Mouse (Mus musculus) cortical plate, adult 2 months (tissue): ENCODE results near the gene Parp3. TPM values are rescaled to one million over a fixed set of nuclear protein-coding genes. Genes with fewer than 3 reads are reported as not detected.

Experiments used
- H3K27ac ChIP-seq: fragments of 200-500 bp; 2 replicates; pipeline ENCODE4 v1.5.1; 2012; ENCODE audit warnings: low read length, control low read depth, inconsistent platforms; ENCODE audit not compliant: insufficient read depth
- H3K4me1 ChIP-seq: fragments of 200-500 bp; 2 replicates; pipeline ENCODE4 v1.6.1; 2011; ENCODE audit warnings: low read length; ENCODE audit not compliant: control insufficient read depth, insufficient read depth
- H3K4me3 ChIP-seq: fragments of 200-500 bp; 2 replicates; pipeline ENCODE4 v1.5.1; 2011; ENCODE audit warnings: mild to moderate bottlenecking, low read length, control low read depth; ENCODE audit not compliant: insufficient read depth
- CTCF ChIP-seq: fragments of 200-500 bp; IDR thresholded peaks from 2 replicates; pipeline ENCODE4 v1.5.1; 2011; ENCODE audit warnings: mild to moderate bottlenecking, control low read depth, low read length; ENCODE audit not compliant: insufficient read depth; ENCODE audit errors: extremely low read depth
- POLR2A ChIP-seq: fragments of 200-500 bp; IDR thresholded peaks from 2 replicates; pipeline ENCODE4 v1.6.1; 2011; ENCODE audit warnings: mild to moderate bottlenecking, low read length, control low read depth; ENCODE audit not compliant: insufficient read depth; ENCODE audit errors: extremely low read depth
- polyA plus RNA-seq: library from polyadenylated mRNA; depleted of rRNA; stranded (reverse); fragments of >200 nt; gene quantifications from 2 replicates; pipeline ENCODE4 v1.2.3, GENCODE M21; 2012

The Parp3 gene
- polyA plus RNA-seq, 1 experiment, result 3.7 TPM

- Histone ChIP-seq H3K4me1 (peaks cover 4% of the 10 kb centered on the region; the same call in 1 of the 2 replicates), H3K4me3 (peak overlapping the region; percentile 55), H3K27ac (no peak overlapping the region)
- TF ChIP-seq POLR2A, result no peak
- no peak for TF ChIP-seq CTCF
Observed at GRCm38 (mm10) chr9:106452821-106453220, 23.9 kb downstream of the Parp3 start.

DNA sequence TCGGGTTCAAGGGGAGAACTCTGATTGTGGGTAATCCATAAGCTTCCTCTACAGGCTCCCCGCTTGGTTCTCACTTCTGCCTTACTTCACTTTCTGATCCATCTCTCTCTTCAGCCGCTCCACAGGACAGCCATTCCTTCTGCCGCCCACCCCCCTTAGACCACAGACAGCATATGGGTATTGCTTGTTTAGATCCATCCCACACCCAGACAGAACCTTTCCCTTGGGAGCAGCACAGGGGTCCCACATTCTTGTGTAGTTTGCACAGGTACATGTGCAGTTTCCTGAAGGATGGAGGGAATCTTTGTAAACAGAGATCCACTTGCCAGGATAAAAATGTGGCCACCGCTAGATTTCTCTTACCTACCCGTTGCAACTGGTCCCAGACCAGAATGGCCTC, 24.4 kb downstream of the Parp3 start:
- Histone ChIP-seq H3K4me3 (no peak overlapping the region; the same call in 1 of the 2 replicates), H3K4me1 (peaks cover 4% of the 10 kb centered on the region; the same call in 1 of the 2 replicates), H3K27ac (no peak overlapping the region)
- TF ChIP-seq POLR2A (no peak), CTCF (no peak)

GRCm38 (mm10) chr9:106451899-106452298, 24.9 kb downstream of the Parp3 start:
- Histone ChIP-seq H3K4me3 (no peak overlapping the region), H3K4me1 (peaks cover 4% of the 10 kb centered on the region; the same call in 1 of the 2 replicates), H3K27ac (no peak overlapping the region)
- TF ChIP-seq POLR2A, result no peak
- TF ChIP-seq CTCF, result no peak

- TF ChIP-seq CTCF (no peak), POLR2A (no peak)
- H3K4me1 ChIP-seq, result peaks cover 4% of the 10 kb centered on the region; the same call in 1 of the 2 replicates
Observed at GRCm38 (mm10) chr9:106451298-106451697, 25.5 kb downstream of the Parp3 start.

GRCm38 (mm10) chr9:106450661-106451060, 26.1 kb downstream of the Parp3 start:
- Histone ChIP-seq H3K4me1 (peaks cover 5% of the 10 kb centered on the region; the same call in 1 of the 2 replicates), H3K4me3 (no peak overlapping the region), H3K27ac (no peak overlapping the region)
- TF ChIP-seq CTCF (no peak), POLR2A (no peak)

More at GRCm38 (mm10) chr9:106451298-106451697, 25.5 kb downstream of the Parp3 start:
- no peak overlapping the region for H3K4me3 ChIP-seq
- H3K27ac ChIP-seq, result no peak overlapping the region

DNA sequence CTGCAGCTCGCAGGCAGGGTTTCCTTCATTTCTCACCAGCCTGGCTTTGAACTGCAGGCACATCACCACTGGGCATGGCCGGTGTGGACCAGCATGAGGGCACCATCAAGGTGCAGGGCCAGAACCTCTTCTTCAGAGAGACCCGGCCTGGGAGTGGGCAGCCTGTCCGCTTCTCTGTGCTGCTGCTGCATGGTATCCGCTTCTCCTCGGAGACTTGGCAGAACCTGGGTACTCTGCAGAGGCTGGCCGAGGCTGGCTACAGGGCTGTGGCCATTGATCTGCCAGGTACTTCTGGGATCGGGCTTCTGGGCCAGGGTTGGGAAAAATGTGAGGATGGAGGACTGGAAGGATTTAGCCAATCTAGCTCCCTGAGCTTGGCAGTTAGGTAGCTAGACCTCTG, 26.8 kb downstream of the Parp3 start:
- no peak for TF ChIP-seq POLR2A
- H3K27ac ChIP-seq, result no peak overlapping the region
- H3K4me1 ChIP-seq, result peaks cover 7% of the 10 kb centered on the region; the same call in 1 of the 2 replicates
- H3K4me3 ChIP-seq, result no peak overlapping the region

- TF ChIP-seq CTCF, result peak; percentile 65
- TF ChIP-seq POLR2A, result peak; percentile 89
- Histone ChIP-seq H3K4me3 (peak overlapping the region; percentile 55), H3K4me1 (peaks cover 7% of the 10 kb centered on the region; the same call in 1 of the 2 replicates), H3K27ac (peak overlapping the region; percentile 73)
Observed at GRCm38 (mm10) chr9:106448498-106449031, 28.2 kb downstream of the Parp3 start.

- TF ChIP-seq POLR2A (no peak), CTCF (no peak)
- Histone ChIP-seq H3K4me1 (peaks cover 7% of the 10 kb centered on the region; the same call in 1 of the 2 replicates), H3K27ac (peak overlapping the region; percentile 73), H3K4me3 (peak overlapping the region; percentile 55)
Observed at GRCm38 (mm10) chr9:106447951-106448350, 28.8 kb downstream of the Parp3 start.

DNA sequence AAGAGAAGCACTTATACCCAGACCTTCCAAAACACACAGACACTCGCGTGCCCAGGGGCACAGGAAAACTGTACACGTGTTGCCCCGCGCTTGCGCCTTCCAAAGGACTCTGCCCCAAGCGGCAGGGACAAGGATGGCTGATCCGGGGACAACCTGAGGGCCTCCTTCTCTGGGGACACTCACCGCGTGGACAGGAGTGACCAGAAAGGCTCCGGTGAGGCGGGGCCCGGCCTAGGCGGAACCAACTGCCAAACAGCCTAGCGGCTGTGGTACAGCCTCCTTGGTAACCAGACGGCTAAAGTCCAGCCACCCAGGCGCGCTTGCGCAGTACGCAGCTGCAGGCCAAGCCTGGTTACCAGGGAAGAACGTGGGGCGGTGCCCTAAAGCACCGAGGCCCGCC, 29.4 kb downstream of the Parp3 start, which contains the start of the genes Abhd14b and Abhd14a:
Gene Abhd14b (plus strand): TSS at position 112 of the 400 bp plus-strand sequence.
Gene Abhd14a (minus strand): TSS at position 331 of the 400 bp plus-strand sequence.
- TF ChIP-seq CTCF (peak; percentile 40), POLR2A (peak; percentile 68)
- peak within 1 kb of the TSS; percentile 73 for H3K27ac ChIP-seq

GRCm38 (mm10) chr9:106444836-106445235, 31.9 kb downstream of the Parp3 start:
- Histone ChIP-seq H3K4me1 (peaks cover 7% of the 10 kb centered on the region; the same call in 1 of the 2 replicates), H3K27ac (no peak overlapping the region), H3K4me3 (no peak overlapping the region)
- TF ChIP-seq POLR2A, result no peak
- TF ChIP-seq CTCF, result no peak

More for the DNA sequence above, 29.4 kb downstream of the Parp3 start, which contains the start of the genes Abhd14b and Abhd14a:
- Histone ChIP-seq H3K4me1 (peaks cover 7% of the 10 kb centered on the region; the same call in 1 of the 2 replicates), H3K4me3 (peak within 1 kb of the TSS; percentile 55)
